Mouse (Mus musculus) stomach, postnatal 0 days (tissue): ENCODE data around the gene Pgap2.

Source experiments
- CTCF ChIP-seq: IDR thresholded peaks from 2 replicates; pipeline ENCODE4 v1.5.1; 2016; ENCODE audit warnings: antibody characterized with exemption, low read depth, mild to moderate bottlenecking, moderate library complexity
- EP300 ChIP-seq: optimal IDR thresholded peaks from 2 replicates; pipeline ENCODE3; 2016; ENCODE audit warnings: antibody characterized with exemption

DNA sequence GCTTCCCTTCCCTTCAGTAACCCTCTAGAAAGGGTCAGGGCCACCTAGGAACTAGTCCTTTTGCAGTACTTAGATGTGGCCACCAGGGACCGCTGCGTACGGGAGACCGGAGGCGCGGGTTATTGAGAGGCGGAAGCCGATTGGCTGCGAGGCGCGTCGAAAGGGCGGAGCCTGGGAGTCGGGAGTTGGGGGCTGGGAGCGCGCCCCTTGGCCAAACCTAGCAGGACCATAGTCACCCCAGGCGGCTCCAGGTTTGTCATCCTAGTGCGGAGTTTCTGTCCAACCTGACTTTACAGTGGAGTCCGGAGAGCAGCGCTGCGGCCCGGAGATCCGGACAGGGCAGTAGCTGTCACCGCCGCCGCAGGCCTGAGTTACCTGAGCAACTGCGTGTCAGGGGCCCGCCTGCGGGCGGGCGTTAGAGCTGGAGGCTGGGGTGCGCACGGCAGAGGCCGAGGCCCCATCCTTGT, 57.1 kb downstream of the Pgap2 start:
- TF ChIP-seq EP300 (peak; percentile 32), CTCF (peak; percentile 95)
